Mouse (Mus musculus): ENCODE measurements around the gene Slc7a8.

Gene Slc7a8

DNA sequence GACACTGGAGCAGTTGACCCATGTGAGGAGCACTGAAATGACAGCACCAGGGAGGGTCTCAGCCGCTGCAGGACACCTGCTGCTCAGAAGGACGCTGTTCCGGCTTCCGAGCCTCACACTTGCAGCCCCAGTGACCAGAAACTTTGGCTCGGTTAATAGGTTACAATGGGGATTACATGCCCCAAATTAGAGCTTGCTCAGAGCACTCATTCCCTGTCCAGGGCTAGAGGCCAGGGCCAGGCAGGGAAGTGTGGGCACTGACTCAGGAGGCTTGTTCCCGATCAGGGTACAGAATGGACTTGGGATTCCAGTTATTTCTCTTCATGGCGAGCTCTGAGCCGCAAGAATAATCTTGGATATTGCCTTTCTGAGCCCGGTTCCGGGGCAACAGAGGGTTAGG is 44.1 kb downstream of the Slc7a8 start:
- no peak for DNase-seq (ENCODE audit: low read depth, low spot score)

DNA sequence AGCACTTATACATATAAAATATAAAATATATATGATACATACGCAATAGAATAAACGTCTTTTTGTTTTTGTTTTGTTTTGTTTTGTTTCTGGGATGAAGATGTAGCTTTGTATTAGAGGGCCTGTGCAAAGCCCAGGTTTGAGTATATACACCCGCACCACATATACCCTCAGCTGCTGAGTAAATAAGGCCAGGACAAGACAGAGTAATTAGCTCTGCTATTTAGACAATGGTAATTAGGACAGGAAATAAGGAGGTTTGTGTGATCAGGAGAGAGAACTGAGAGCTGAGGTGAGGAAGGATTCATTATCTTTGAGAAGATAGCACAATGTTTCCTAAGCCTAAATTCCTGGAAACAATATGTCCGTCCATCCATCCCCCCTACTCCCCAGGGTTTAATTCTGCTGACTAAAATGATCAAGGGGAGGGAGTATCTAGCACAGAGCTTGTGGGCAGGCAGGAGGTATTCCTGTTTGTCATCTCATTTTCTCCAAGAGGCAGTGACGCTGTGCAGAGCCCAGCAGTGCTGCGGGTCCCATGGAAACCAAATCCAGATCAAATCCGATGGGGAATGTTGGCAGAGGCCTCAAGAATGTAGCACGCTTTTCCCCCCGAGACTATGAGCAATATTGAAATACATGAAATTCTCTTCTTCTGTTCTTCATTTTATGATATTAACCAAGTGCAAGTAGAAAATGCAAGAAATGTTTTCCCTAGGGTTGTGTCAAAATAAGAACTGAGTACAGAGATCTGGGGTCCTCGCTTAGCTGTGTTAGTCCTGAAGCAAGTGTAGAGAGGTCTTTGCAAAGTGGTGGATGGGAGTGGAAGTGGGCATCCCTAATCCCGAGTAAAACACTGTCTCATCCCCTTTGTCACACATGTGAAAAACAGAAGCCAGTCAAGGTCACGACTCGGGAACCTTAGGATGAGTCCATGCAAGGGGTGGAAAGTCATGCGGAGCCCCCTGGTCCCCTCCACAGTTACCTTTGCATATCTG is 44.9 kb downstream of the Slc7a8 start:
- DNase-seq (ENCODE audit: low read depth, low spot score), result no peak

DNA sequence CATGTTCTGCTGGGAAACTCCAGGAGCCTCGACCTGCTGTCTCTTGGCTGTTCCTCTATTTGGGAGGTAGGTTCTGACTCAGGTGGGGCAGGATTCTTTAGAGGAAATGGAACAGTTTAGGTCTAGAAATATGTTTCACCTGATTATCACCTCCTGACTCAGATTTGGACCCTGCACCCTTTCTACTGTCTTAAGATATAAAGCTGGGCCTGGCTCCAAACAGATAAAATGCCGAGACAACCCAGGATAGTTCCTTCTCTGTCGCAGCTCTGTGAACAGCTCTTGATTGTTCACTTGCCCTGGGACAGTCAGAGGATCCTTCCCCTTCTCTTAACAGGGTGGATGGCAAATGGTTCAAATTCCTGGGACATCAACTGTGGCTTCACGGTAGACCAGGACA is 46.5 kb downstream of the Slc7a8 start:
- no peak for DNase-seq (ENCODE audit: low read depth, low spot score)

DNA sequence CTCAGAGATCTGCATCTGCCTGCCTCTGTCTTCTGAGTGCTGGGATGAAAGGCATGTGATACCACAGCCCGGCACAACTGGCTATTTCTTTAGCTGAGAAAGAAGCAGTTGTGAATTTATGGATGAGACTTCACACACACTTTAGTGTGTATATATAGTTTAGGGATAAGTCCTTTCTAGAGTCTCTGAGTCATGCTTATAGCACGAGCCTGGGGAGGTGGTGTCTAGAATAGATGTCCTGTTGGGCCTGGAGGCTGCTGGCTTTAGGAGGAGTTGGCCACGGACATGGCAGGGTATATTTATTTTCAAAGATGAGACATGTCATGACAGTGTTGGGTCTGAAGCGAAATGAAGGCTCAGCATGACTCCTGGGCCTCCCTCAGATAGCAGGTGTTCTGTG is 47.7 kb downstream of the Slc7a8 start:
- no peak for DNase-seq (ENCODE audit: low read depth, low spot score)

DNA sequence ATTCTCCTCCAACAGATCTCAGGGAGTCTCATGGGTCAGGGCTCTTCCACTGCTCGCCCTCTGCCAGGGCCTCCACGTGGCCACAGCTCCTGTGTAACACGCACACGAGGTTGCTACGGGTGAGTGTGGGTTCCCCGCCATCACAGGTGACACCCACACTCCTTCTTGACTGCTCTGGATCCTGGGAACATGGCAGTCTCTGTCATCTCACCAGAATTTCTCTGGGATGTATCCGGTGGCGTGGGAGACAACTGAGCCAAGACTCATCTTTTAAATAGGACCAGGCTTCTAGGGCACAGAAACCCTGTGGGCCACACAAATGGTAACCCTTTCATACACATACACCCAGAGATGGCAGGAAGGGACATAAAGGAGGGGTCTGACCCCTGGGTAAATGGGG is 49.5 kb downstream of the Slc7a8 start:
- no peak for DNase-seq (ENCODE audit: low read depth, low spot score)

DNA sequence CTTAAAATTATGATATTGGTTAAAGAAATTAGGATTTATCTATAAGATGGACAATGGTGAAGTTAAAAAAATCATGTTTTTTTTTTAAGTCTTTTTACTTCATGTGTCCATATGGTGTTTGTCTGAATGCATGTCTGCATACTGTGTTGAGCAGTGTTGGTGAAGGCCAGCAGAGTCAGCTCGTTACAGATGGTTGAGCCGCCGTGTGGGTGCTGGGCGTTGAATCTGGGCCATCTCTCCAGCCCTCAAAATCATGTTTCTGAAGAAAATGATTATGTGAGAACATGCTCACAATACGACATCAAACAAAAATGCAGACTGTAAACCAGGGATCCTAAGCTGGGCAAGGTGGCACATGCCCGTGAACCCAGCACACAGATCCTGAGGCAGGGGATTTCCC is 51.4 kb downstream of the Slc7a8 start:
- no peak for DNase-seq (ENCODE audit: low read depth, low spot score)

DNA sequence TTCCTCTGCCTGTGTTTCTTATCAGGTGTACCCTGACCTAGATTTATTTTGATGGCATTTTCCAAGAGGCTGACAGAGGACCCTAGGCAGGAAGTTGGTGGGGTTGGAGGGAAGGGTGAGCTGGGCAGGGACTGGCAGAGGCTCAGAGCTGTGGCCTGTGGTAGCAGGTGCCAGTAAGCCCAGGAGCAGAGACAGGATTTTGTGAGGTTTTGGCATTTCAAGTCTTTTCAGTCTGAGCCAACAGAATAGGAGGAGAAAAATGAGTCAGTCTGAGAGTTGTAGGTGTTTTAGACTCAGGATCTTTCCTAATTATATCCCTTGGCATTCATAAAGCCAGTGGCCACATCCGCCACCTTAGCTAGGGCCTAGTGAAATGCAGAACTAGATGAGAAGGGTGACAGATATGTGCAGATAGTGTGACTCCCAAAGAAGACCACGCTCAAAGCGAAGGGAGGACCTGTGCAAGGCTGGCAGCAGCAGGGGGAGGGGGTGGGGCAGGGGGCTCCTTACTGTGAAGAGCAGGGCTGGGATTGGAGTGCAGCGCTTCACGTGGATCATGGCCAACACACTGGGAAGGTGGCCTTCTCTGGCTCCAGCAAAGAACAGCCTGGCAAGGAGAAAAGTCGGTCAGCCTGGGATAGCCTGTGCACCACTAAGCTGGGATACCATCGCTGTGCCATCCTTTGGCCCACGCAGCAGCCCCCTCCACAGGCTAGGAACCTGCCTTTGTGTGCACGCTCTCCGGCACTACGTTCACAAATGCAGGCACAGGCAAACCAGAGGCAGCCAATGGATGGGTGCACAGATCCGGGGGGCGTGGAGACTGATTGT is 52.7 kb downstream of the Slc7a8 start:
- DNase-seq (ENCODE audit: low read depth, low spot score), result no peak

DNA sequence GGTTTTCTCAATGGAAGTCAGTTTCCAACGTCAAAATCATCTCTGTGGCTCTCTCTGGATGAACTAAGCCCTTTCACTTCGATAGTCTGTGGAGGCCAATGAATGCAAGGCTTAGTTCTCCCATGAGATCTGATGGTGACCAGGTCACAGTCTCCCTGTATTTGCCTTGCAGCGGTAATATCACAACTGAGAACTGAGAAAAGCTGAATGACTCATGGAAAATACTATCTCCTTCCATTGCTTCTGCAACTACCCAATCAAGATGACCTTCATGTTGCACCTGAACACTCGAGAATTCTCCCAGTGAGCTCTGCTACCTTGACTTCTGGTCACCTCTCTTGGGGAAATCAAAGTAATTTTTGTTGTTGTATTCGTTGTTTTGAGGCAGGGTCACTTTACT is 54.2 kb downstream of the Slc7a8 start:
- no peak for DNase-seq (ENCODE audit: low read depth, low spot score)

DNA sequence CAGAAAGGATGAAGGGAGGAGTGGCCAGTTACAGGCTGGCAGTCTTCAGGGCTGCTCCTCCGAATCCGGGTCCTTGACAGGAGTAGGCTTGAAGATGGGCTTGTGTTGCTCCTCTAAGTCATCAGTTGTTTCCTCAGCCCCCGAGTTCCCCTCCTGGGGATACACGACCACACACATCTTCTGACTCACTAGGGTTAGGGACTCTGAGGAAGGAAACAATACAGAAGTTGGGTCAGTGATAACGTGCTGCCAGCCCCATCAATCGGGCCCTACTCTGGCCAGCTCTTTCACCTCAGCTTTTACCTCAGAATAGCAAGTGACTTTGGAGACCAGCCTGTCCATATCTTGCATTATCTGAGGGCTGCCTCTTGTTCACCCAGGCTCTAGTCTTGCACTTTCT is 57.7 kb downstream of the Slc7a8 start:
- no peak for DNase-seq (ENCODE audit: low read depth, low spot score)

DNA sequence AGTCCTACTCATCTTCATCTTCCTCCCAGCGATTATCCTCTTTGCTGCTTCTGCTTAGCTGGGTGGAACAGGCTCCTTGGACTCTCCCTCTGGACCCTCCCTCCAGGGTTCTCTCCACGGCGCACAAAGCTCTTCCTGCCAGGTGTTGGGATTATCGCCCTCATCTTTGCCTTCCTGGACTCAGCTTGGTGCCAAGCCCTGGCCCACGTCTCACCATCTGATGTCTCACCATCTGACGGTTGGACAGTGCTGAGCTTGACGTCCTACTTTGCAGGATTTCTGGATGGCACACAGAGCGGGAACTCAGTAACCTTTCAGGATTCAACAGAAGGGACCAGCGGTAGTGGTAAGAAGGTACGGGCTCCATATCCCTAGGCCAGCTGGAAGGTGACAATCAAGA is 60.0 kb downstream of the Slc7a8 start:
- DNase-seq (ENCODE audit: low read depth, low spot score), result no peak

DNA sequence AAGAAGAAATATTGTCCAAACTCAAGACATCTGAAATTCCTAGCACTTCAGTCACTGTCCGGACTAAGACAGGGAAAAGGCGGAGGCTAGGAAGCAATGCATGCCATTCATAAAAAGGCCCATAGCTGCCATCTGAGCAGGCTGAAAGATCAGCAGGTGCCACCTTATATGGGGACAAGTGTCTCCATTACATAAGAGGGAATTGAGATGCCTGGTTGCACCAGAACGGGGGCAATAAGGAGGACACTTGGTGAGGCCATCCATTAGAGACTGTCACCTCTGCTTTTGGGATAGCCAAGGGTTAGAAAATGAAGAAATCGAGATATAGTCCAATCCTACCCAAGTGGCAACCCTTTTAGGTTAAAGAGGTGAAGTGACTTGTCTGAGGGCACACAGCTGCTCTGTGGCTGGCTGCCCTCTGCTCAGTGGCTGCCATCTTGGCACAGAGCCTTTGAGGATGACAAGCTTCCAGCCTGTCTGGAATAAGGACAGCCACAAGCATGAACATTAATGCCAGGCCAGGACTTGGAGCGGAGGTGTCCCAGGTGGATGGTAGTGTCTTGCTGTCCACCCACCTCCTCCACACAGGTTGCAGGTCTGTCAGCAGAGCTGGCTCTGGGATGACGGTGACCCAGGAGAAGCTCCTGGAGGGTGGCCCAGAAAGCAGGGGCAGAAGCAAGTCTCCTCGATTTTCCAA is 60.9 kb downstream of the Slc7a8 start:
- no peak for DNase-seq (ENCODE audit: low read depth, low spot score)

DNA sequence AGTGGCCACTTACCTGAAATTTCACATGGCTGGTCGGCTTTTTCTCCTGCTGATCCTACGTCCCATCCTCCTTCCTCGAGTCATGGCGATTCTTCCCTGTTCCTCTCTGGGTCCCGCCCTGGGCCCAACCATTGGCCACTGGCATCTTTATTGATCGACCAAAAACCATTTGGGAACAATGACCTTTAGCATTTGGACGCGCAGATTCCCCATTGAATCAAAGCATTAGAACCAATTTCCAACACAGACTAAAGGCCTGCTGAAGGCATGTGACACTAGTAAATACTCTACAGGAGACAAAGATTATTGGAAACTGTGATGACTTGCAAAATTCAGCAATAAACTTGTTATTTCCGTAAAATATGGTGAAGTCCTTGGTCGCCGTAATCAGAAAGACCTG is 61.7 kb downstream of the Slc7a8 start:
- no peak for DNase-seq (ENCODE audit: low read depth, low spot score)

DNA sequence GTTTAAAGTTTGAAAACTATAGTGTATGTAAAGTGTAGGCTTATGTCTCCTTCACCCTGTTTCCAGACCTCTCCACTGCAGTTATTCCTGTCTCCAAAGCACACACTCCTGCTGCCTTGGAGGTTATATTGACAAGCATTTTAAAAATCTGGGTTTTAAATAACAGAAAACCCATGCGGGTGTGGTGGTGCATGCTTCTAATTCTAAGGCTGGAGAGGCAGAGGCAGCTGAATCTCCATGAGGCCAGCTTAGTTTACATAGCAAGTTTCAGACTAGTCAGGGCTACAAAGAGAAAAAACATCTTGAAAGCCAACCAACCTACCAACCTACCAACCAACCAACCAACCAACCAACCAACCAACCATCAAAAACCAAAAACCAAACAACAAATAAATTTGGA is 66.3 kb downstream of the Slc7a8 start:
- DNase-seq (ENCODE audit: low read depth, low spot score), result no peak

DNA sequence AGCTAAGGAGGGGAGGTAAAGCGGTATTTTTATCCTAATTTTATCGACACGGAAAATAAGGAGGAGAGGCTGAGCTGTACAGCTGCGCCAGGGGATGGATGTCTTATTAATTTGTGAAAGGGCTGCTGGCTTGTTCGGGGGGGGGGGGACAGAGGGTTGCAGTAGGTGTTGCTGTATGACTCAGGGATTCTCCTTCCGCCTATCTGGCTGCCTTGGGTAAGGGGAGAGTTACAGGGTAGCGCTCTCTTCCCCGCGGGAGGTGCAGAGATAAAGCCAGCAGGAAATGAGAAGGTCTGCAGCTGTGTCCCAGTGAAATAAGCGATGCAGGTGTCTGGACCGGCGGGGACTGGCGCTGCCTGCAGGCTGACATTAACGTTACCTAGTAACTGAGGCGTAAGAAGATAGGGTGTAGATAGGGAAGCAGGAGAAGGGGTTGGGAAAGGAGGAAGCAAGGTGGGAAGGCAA is 67.1 kb downstream of the Slc7a8 start:
- no peak for DNase-seq (ENCODE audit: low read depth, low spot score)

DNA sequence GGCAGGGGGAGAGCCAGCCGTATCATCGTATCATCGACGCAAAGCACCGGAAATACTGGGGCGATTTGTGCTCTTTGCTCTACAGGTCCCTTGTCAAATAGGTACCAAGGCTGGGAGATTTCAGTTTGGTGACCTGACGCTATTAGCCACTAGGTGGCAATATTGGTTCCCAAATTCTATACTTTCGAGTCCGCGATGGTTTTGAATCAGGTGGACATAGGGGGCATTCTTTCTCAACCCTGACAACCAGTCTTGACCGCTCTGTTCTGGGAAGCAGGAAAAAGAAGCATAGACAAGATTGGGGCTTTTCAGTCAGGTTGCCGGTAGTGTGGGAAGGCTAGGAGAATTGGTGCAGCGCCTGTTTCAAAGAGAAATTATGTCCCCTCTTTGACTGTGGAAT is 67.6 kb downstream of the Slc7a8 start:
- peak; percentile 65 for DNase-seq (ENCODE audit: low read depth, low spot score)

DNA sequence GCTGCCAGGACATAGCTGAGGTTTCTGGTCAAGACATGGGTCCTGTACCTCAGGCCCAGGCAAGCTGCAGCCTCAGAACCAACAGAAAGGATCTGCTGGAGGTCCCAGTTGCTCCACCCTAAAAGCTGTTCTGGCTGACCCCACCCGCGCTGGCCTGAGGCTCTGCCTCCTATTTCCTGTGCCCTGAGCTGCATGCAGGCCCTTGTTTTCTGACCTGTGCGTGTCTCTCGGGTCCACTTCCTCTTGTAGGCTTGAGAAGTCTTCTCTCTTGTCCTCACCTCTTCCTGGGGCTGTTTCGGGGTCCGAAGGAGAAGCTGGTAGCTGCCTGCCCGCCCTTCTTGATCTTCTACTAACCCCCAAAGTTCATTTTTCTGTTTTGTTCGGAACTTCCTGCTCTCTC is 68.9 kb downstream of the Slc7a8 start:
- no peak for DNase-seq (ENCODE audit: low read depth, low spot score)

DNA sequence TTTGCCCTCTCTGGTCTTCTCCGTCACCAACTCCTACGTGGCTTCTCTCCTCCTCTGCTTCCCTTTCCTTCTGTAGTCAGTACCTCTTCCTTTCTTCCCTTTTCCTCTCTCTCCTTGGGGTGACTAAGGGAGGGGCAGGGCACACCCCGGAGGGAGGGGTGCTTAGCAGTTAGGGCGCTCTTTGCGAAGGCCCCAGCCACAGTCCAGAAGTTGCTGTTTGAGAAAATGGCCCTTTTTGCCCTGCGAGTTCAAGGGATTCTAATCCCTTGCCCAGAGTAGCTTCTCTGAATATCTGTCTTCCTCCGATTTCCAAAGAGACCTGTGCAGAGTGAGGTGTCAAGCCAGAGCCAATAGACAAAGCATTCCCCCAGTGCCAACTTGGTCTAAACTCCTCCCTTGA is 69.7 kb downstream of the Slc7a8 start, which contains the start of gene Cebpe:
Gene Cebpe (minus strand): TSS at position 101 of the 400 bp plus-strand sequence.
- no peak for DNase-seq (ENCODE audit: low read depth, low spot score)

DNA sequence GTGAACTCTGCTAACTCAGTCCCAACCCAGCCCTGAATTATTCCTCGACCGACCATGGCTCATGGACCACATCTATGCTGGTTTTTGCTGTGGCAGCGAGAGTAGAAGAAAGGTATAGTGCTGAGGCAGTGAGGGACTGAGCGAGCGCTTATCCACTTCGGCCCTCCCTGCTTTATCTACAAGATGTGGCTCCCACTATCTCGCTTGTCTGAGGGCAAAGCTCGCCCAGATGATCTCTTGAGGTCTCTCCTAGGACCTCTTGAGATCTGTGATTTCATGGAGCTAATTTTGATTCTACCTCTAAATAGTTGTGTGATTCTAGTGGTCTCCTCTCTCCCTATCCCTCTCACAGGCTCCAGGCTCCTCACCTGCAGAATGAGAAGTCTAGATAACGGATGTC is 72.7 kb downstream of the Slc7a8 start:
- DNase-seq (ENCODE audit: low read depth, low spot score), result no peak

DNA sequence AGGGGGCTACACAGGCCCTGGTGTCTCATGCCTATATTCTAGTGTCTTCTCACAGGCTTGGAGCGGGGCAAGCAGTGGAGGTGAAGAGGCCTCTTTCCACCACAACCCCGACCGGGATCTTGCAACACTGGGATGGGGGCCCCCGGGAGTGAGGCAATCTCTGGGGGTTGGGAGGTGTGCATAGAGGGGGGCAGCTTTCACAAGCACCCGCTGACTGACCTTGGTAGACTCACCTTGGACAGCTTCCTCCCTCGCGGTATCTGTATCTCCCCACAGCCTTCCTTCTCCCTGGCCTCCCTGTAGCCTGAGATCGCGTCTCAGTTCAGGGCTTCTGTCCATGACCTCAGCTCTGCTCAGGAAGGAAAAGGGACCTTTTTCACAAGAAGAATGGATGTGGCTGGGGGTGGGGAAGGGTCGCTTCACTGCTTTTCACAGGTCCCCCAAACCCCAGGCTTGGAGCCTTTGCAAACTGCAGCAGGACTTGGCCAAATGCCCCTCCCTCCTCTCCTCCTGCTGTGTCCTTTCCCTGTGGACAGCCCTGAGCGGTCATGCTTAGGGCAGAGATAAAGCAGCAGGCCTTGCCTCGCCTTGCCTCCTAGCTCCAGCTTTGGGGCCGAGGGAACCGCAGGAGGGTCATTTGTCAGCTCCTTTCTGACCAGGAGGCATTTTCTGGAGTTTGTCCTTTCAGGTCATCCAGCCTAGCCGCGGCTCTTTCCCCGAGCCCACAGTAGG is 75.0 kb downstream of the Slc7a8 start:
- no peak for DNase-seq (ENCODE audit: low read depth, low spot score)

DNA sequence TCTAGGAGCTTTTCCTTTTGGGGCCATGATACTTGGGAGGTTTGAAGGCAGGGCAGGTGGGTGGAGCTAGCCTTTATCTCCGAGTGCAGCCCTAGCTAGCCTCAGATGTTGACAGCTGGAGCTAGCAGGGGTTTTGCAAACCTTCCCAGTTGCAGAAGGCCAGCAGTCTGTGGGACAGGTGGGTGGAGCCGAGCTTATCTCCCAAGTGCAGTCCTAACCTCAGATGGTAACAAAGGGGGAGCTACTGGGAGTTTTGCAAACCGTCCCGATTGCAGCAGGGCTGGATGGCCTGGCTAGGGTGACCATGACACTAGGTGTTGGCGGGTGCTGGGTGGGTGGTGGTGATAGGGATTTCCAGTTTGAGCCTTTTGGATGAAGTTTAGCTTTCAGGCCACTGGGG is 75.9 kb downstream of the Slc7a8 start:
- DNase-seq (ENCODE audit: low read depth, low spot score), result no peak

DNA sequence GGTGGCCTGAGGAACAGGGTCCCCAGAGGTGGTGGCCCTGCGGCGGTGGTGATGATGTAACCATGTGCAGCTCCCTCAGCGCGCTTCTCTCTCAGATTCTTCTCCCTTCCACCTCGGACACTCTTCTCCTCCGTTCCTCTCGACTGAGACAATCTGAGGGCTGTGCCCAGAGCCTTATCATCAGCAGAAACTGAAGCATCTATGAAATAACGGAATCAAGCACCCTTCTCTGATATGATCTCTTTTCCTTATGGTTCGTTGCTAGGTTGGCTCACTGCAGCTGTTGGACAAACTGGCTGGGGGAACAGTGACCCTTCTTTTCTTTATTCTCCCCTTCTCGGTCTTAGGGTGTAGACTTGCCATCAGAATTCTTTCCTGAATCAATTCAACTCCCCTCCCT is 78.5 kb downstream of the Slc7a8 start:
- DNase-seq (ENCODE audit: low read depth, low spot score), result no peak

Data from retina, adult 2 months (tissue).